16 mouse cellular contexts compared by ENCODE assay signal in the genomic region with DNA sequence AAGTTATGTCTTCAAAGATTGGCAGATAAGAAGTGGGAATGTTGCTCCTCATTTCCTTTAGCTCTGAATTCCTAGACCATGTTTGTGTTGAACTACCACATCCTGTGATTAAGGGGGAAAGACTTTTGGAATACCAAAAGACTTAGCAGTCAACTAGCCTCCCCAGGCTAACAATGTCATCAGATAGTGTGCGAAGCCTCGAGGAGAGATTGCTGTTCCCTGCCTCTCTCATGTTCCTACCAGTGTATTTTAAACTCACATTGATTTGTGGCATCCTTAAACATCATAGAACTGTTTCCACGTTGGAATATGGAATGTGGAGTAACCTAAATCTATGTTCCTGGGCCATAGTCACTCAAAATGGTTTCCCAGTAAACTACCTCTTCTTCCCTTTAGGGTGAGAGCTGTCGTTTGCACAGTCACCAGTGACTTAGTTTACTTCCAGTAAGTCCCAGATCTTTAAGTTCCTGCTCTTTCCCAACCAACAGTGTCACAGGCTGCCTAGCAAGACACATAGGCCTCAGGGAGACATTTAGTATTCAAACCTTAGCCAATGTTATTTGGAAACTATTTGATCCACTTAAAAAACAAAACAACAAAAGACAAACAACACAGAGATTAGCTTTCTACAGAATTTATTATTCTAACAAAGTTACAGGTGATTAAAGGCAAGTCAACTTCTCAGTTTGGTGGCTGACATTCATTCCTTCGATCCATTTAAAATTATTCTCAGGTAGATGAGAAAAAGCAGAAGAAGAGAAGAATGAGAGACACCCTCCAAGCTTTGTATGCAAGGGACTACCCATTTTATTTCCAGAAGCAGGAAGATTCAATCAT. TPM values are rescaled to one million over a fixed set of nuclear protein-coding genes. Genes with fewer than 3 reads are reported as not detected.
DNase-seq lines count a peak whose midpoint lies in the region; ATAC-seq and TF ChIP-seq lines count a peak whose summit lies in the region.
"Had no signal": no experiment of that assay in that cellular context is flagged by ENCODE, and none has a peak within 500 bp of the region (broad histone marks: within the 10 kb centered on the region; RNA-seq: fewer than 3 reads in every experiment).

No protein-coding gene starts in this region.

- no peaks in the 10 kb centered on the region for H3K36me3 ChIP-seq in heart, embryonic 14.5 days (ENCODE audit: control insufficient read depth, insufficient read depth, low read length)
- no peaks in the 10 kb centered on the region for H3K36me3 ChIP-seq in heart, embryonic 11.5 days (ENCODE audit: control insufficient read depth, insufficient read depth, low read length)
- H3K36me3 ChIP-seq in lung, embryonic 16.5 days (ENCODE audit: control insufficient read depth, insufficient read depth, low read length) = no peaks in the 10 kb centered on the region
- H3K36me3 ChIP-seq in macrophage (ENCODE audit: inconsistent target) = no peaks in the 10 kb centered on the region; the same call in 1 of the 2 replicates
- H3K36me3 ChIP-seq: embryonic facial prominence, embryonic 12.5 days had no signal

- no peak for TF ChIP-seq CTCF in cortical plate, adult 2 months (IDR thresholded peaks at IDR 0.05; ENCODE audit: extremely low read depth, insufficient read depth, low read length)

- DNase-seq in lung, adult 18-20 months = no peak
- DNase-seq in adrenal gland, postnatal 36 days = no peak
- no peak for DNase-seq in urinary bladder, postnatal 36 days (ENCODE audit: low spot score in 2 of 2)
- DNase-seq: adrenal gland, postnatal 25 days; cerebellum, adult 2 months; right cerebral cortex, postnatal 14 days had no signal

- H3K9ac ChIP-seq in heart, embryonic 14.5 days (ENCODE audit: low read length) = no peak overlapping the region
- H3K9ac ChIP-seq in heart, embryonic 11.5 days (ENCODE audit: low read depth, low read length) = no peak overlapping the region
- no peak overlapping the region for H3K9ac ChIP-seq in lung, embryonic 16.5 days (ENCODE audit: low read length)
- H3K9ac ChIP-seq: embryonic facial prominence, embryonic 12.5 days; hindbrain, embryonic 14.5 days had no signal

- H3K27ac ChIP-seq in heart, embryonic 14.5 days (replicated peaks in 1 of 2; ENCODE audit: control insufficient read depth in 1 of 2, insufficient read depth in 1 of 2, low read depth in 2 of 2, low read length in 2 of 2) = peak overlapping the region; percentile 20 to 49; a peak in 3 of 4 replicates
- no peak overlapping the region for H3K27ac ChIP-seq in heart, embryonic 11.5 days (ENCODE audit: low read depth, low read length)
- H3K27ac ChIP-seq in lung, embryonic 16.5 days (ENCODE audit: low read length) = peak overlapping the region; percentile 71
- H3K27ac ChIP-seq in cortical plate, adult 2 months (ENCODE audit: insufficient read depth, low read length) = peak overlapping the region; percentile 71; the same call in 1 of the 2 replicates
- H3K27ac ChIP-seq in macrophage = peak overlapping the region; percentile 100
- H3K27ac ChIP-seq: embryonic facial prominence, embryonic 12.5 days; hindbrain, embryonic 14.5 days had no signal

- H3K79me2 ChIP-seq in macrophage (ENCODE audit: inconsistent target) = peaks cover 23% of the 10 kb centered on the region; the same call in 1 of the 2 replicates

- 63% methylated on average over 5 of the region's 5 CpGs for WGBS in heart, embryonic 14.5 days
- whole genome bisulfite sequencing in heart, embryonic 11.5 days (ENCODE audit: insufficient replicate concordance) = 62% methylated on average over 5 of the region's 5 CpGs
- 67% methylated on average over 5 of the region's 5 CpGs for WGBS in lung, embryonic 16.5 days
- WGBS in macrophage (ENCODE audit: missing documents) = 49% methylated on average over 5 of the region's 5 CpGs

- no peak for TF ChIP-seq POLR2A in cortical plate, adult 2 months (IDR thresholded peaks at IDR 0.05; ENCODE audit: extremely low read depth, insufficient read depth, low read length)

- H3K4me2 ChIP-seq in heart, embryonic 14.5 days (ENCODE audit: low read length) = no peak overlapping the region
- no peak overlapping the region for H3K4me2 ChIP-seq in heart, embryonic 11.5 days
- H3K4me2 ChIP-seq in lung, embryonic 16.5 days (ENCODE audit: low read depth, low read length) = no peak overlapping the region
- H3K4me2 ChIP-seq: embryonic facial prominence, embryonic 12.5 days; hindbrain, embryonic 14.5 days had no signal

- H3K27me3 ChIP-seq in heart, embryonic 14.5 days (ENCODE audit: control insufficient read depth, insufficient read depth, low read length) = no peaks in the 10 kb centered on the region
- H3K27me3 ChIP-seq in heart, embryonic 11.5 days (ENCODE audit: control insufficient read depth, insufficient read depth, low read length) = no peaks in the 10 kb centered on the region
- H3K27me3 ChIP-seq in lung, embryonic 16.5 days (ENCODE audit: control insufficient read depth, insufficient read depth, low read depth, low read length) = no peaks in the 10 kb centered on the region
- H3K27me3 ChIP-seq: embryonic facial prominence, embryonic 12.5 days had no signal

- peaks cover 4 to 8% of the 10 kb centered on the region in 2 experiments for H3K4me1 ChIP-seq in heart, embryonic 14.5 days (ENCODE audit: control insufficient read depth in 2 of 2, insufficient read depth in 2 of 2, low read length in 2 of 2)
- no peaks in the 10 kb centered on the region for H3K4me1 ChIP-seq in heart, embryonic 11.5 days (ENCODE audit: control insufficient read depth, insufficient read depth, low read length)
- H3K4me1 ChIP-seq in lung, embryonic 16.5 days (replicated peaks; ENCODE audit: control insufficient read depth, insufficient read depth, low read length) = peaks cover 29% of the 10 kb centered on the region
- H3K4me1 ChIP-seq in cortical plate, adult 2 months (ENCODE audit: control insufficient read depth, insufficient read depth, low read length) = no peaks in the 10 kb centered on the region; the same call in none of the 2 replicates
- H3K4me1 ChIP-seq: embryonic facial prominence, embryonic 12.5 days had no signal

- no peak overlapping the region for H3K4me3 ChIP-seq in heart, embryonic 14.5 days (ENCODE audit: control insufficient read depth in 1 of 2, insufficient read depth in 1 of 2, low read depth in 1 of 2, low read length in 2 of 2)
- no peak overlapping the region for H3K4me3 ChIP-seq in heart, embryonic 11.5 days (ENCODE audit: low read depth, low read length)
- no peak overlapping the region for H3K4me3 ChIP-seq in lung, embryonic 16.5 days (ENCODE audit: low read length)
- H3K4me3 ChIP-seq in cortical plate, adult 2 months (ENCODE audit: insufficient read depth, low read length) = no peak overlapping the region
- H3K4me3 ChIP-seq in macrophage (ENCODE audit: inconsistent target) = no peak overlapping the region
- H3K4me3 ChIP-seq: embryonic facial prominence, embryonic 12.5 days had no signal

- no peak for ATAC-seq in heart, embryonic 14.5 days (ENCODE audit: insufficient number of reproducible peaks, insufficient read depth, low FRiP score, low read depth)
- no peak for ATAC-seq in heart, embryonic 11.5 days (replicated peaks; ENCODE audit: insufficient number of reproducible peaks, low FRiP score, low TSS enrichment)
- no peak for ATAC-seq in lung, embryonic 16.5 days (ENCODE audit: low read depth)
- ATAC-seq: forebrain, embryonic 16.5 days had no signal

- no peaks in the 10 kb centered on the region for H3K9me3 ChIP-seq in heart, embryonic 14.5 days (ENCODE audit: control insufficient read depth, low read length)
- no peaks in the 10 kb centered on the region for H3K9me3 ChIP-seq in heart, embryonic 11.5 days (replicated peaks; ENCODE audit: control insufficient read depth, low read length)
- H3K9me3 ChIP-seq in lung, embryonic 16.5 days (ENCODE audit: control insufficient read depth, low read length) = no peaks in the 10 kb centered on the region
- H3K9me3 ChIP-seq: embryonic facial prominence, embryonic 12.5 days had no signal

RNA-seq across cellular contexts. Expression of gene Cd69, which starts 43.0 kb away (rescaled TPM):
- 0.18 and 0.35 TPM in 2 replicates for polyA plus RNA-seq in heart, embryonic 14.5 days (2014; fragmentation: Nextera tagmentation; extraction: Ambion mirVana)
- not detected in 2 replicates for polyA plus RNA-seq in heart, embryonic 11.5 days (2014; fragmentation: Nextera tagmentation; extraction: Ambion mirVana)
- polyA plus RNA-seq in lung, embryonic 16.5 days (2015; fragmentation: Nextera tagmentation; extraction: Ambion mirVana) = 0.09 and 0.18 TPM in 2 replicates
- not detected in 2 replicates for polyA plus RNA-seq in cortical plate, adult 2 months (2012; rRNA removed)
- total RNA-seq in macrophage (2018; cell fraction: chromatin; rRNA removed) = 100 to 1,000 TPM in 2 of 26 experiments, 10 to 100 TPM in 21, 1 to 10 TPM in 3; 1.2 to 161 (median 29.2) TPM
- total RNA-seq in macrophage (2018; cell fraction: cytosol; rRNA removed) = 100 to 1,000 TPM in 7 of 26 experiments, 10 to 100 TPM in 15, 1 to 10 TPM in 4; 2.5 to 178 (median 41.6) TPM
- 100 to 1,000 TPM in 11 of 26 experiments, 10 to 100 TPM in 13, 1 to 10 TPM in 2; 3.7 to 210 (median 74.5) TPM for total RNA-seq in macrophage (2018; cell fraction: nucleus; rRNA removed)
- 2.4 to 12.8 TPM (median 4.1 TPM) in 3 replicates for polyA plus RNA-seq in macrophage (2018)
- total RNA-seq in adrenal gland, postnatal 36 days (2021) = under 1 TPM; 0.13 to 0.30 TPM
- total RNA-seq: layer of hippocampus, adult 18-20 months; midbrain, postnatal 0 days had no signal
- polyA plus RNA-seq: embryonic facial prominence, embryonic 12.5 days; forebrain, embryonic 16.5 days; hindbrain, embryonic 14.5 days; midbrain, postnatal 0 days had no signal

RNA-seq across cellular contexts. Expression of gene Clec2d, which starts 51.8 kb away (rescaled TPM):
- 0.38 and 0.39 TPM in 2 replicates for polyA plus RNA-seq in heart, embryonic 14.5 days (2014; fragmentation: Nextera tagmentation; extraction: Ambion mirVana)
- polyA plus RNA-seq in heart, embryonic 11.5 days (2014; fragmentation: Nextera tagmentation; extraction: Ambion mirVana) = 0.18 TPM in 1 of 2 replicates, not detected in the other
- polyA plus RNA-seq in lung, embryonic 16.5 days (2015; fragmentation: Nextera tagmentation; extraction: Ambion mirVana) = 2.0 and 2.3 TPM in 2 replicates
- polyA plus RNA-seq in cortical plate, adult 2 months (2012; rRNA removed) = 15.6 and 16.0 TPM in 2 replicates
- 1,000 to 10,000 TPM in 14 of 26 experiments, 100 to 1,000 TPM in 12; 684 to 1,927 (median 1,016) TPM for total RNA-seq in macrophage (2018; cell fraction: chromatin; rRNA removed)
- total RNA-seq in macrophage (2018; cell fraction: cytosol; rRNA removed) = 100 to 1,000 TPM; 130 to 310 (median 205) TPM
- 1,000 to 10,000 TPM in 24 of 26 experiments, 100 to 1,000 TPM in 2; 867 to 2,363 (median 1,262) TPM for total RNA-seq in macrophage (2018; cell fraction: nucleus; rRNA removed)
- 120 to 201 TPM (median 122 TPM) in 3 replicates for polyA plus RNA-seq in macrophage (2018)
- 10 to 100 TPM; 39.7 to 59.7 TPM for total RNA-seq in adrenal gland, postnatal 36 days (2021)
- polyA plus RNA-seq: midbrain, postnatal 0 days had no signal
